Mouse (Mus musculus) ES-E14 (cell line): ENCODE results near the gene Serpinh1.

ENCODE experiments used
- MAFK ChIP-seq: IDR thresholded peaks from 2 replicates; pipeline ENCODE4 v1.6.1; 2014; ENCODE audit warnings: mild to moderate bottlenecking, low read depth, low read length, inconsistent platforms; ENCODE audit not compliant: insufficient read depth
- ZC3H11A ChIP-seq: IDR thresholded peaks from 2 replicates; pipeline ENCODE4 v1.6.1; 2012; ENCODE audit warnings: low read depth, mild to moderate bottlenecking, inconsistent platforms, low read length, borderline replicate concordance
- ZNF384 ChIP-seq: IDR thresholded peaks from 2 replicates; pipeline ENCODE4 v1.6.1; 2012; ENCODE audit warnings: low read depth, low read length, inconsistent platforms

- no peak for TF ChIP-seq ZNF384
- TF ChIP-seq ZC3H11A = no peak
- no peak for TF ChIP-seq MAFK
Observed at GRCm38 (mm10) chr7:99320524-99320923, 32.5 kb downstream of the Serpinh1 start.
